Mouse (Mus musculus) lung, postnatal 0 days (tissue): ENCODE data around the gene Ino80d. TPM values are rescaled to one million over a fixed set of nuclear protein-coding genes. Genes with fewer than 3 reads are reported as not detected.

ENCODE experiments used
- ATAC-seq: fragments of 200-750 bp; cut with Nextera tagmentation; 2 replicates; pipeline ENCODE4 v1.8.0; 2017; ENCODE audit warnings: moderate library complexity
- DNase-seq: peaks from one replicate; pipeline ENCODE4 v3.0.0-alpha.2; 2016; ENCODE audit warnings: low spot score
- H3K27ac ChIP-seq: fragments of 300-500 bp; sonication (generic); 2 replicates; pipeline ENCODE4 v1.5.1; 2014; ENCODE audit warnings: antibody characterized with exemption, mild to moderate bottlenecking, low read length, mixed read lengths
- H3K27me3 ChIP-seq: fragments of 300-500 bp; sonication (generic); replicated peaks from 2 replicates; pipeline ENCODE4 v1.6.1; 2014; ENCODE audit warnings: low read length, mixed read lengths; ENCODE audit not compliant: insufficient read depth
- H3K36me3 ChIP-seq: fragments of 300-500 bp; sonication (generic); 2 replicates; pipeline ENCODE4 v1.6.1; 2014; ENCODE audit warnings: low read length, mixed read lengths; ENCODE audit not compliant: insufficient read depth
- H3K4me1 ChIP-seq: fragments of 300-500 bp; sonication (generic); 2 replicates; pipeline ENCODE4 v1.6.1; 2014; ENCODE audit warnings: antibody characterized with exemption, low read depth, low read length, mixed read lengths; ENCODE audit not compliant: insufficient read depth
- H3K4me2 ChIP-seq: fragments of 300-500 bp; sonication (generic); replicated peaks from 2 replicates; pipeline ENCODE4 v1.6.1; 2014; ENCODE audit warnings: low read depth, mild to moderate bottlenecking, low read length, moderate library complexity, mixed read lengths
- H3K4me3 ChIP-seq: fragments of 300-500 bp; sonication (generic); 2 replicates; pipeline ENCODE4 v1.5.1; 2014; ENCODE audit warnings: low read depth, low read length
- H3K9ac ChIP-seq: fragments of 300-500 bp; sonication (generic); replicated peaks from 2 replicates; pipeline ENCODE4 v1.6.1; 2014; ENCODE audit warnings: low read depth, mild to moderate bottlenecking
- H3K9me3 ChIP-seq: fragments of 300-500 bp; sonication (generic); 2 replicates; pipeline ENCODE4 v1.6.1; 2016; ENCODE audit warnings: low read length, mixed read lengths
- CTCF ChIP-seq: IDR thresholded peaks from 2 replicates; pipeline ENCODE4 v1.5.1; 2016; ENCODE audit warnings: antibody characterized with exemption, mild to moderate bottlenecking
- EP300 ChIP-seq: IDR thresholded peaks from 2 replicates; pipeline ENCODE4 v1.6.1; 2016; ENCODE audit warnings: antibody characterized with exemption, mild to moderate bottlenecking, control low read depth
- whole genome bisulfite sequencing: fragments of 180-500 bp; shearing (Covaris S2); extraction: QIAGEN DNeasy Blood & Tissue Kit; methylation state at CpG from one replicate; pipeline ENCODE4 v1.1.7; 2014; 5-methylcytosine and 5-hydroxymethylcytosine counted together
- polyA plus RNA-seq: library from polyadenylated mRNA; unstranded; fragments of >200 nt; fragmentation: Nextera tagmentation; extraction: Ambion mirVana; gene quantifications from 2 replicates; pipeline ENCODE4 v1.2.1, GENCODE M21; 2015

Gene Ino80d
- polyA plus RNA-seq, 1 experiment from 2014 or later = 7.5 TPM

GRCm38 (mm10) chr1:62956942-62957645 is 157.4 kb downstream of the Ino80d start:
- peak; percentile 73 for ATAC-seq
- no peak for TF ChIP-seq CTCF
- no peak for TF ChIP-seq EP300
- no peaks in the 10 kb centered on the region for H3K4me1 ChIP-seq
- H3K27me3 ChIP-seq = no peaks in the 10 kb centered on the region
- DNase-seq = peak; percentile 69
- H3K27ac ChIP-seq = 0 out of 2 replicates have a peak overlapping the region, but pooled peaks have one; percentile 44
- 38% methylated on average over 1 of the region's 1 CpGs for WGBS
- H3K4me2 ChIP-seq = no peak overlapping the region
- H3K4me3 ChIP-seq = no peak overlapping the region
- H3K36me3 ChIP-seq = no peaks in the 10 kb centered on the region
- no peak overlapping the region for H3K9ac ChIP-seq
- H3K9me3 ChIP-seq = no peaks in the 10 kb centered on the region

GRCm38 (mm10) chr1:62956526-62956925 is 157.9 kb downstream of the Ino80d start:
- ATAC-seq (peak; percentile 90), DNase-seq (peak; percentile 89)
- no peak overlapping the region for H3K9ac ChIP-seq
- H3K36me3 ChIP-seq = no peaks in the 10 kb centered on the region
- H3K27ac ChIP-seq = peak overlapping the region; percentile 68; the same call in 1 of the 2 replicates
- no peaks in the 10 kb centered on the region for H3K27me3 ChIP-seq
- no peak overlapping the region for H3K4me2 ChIP-seq
- no peak overlapping the region for H3K4me3 ChIP-seq
- TF ChIP-seq CTCF (no peak), EP300 (peak; percentile 52; the same call in 1 of the 2 replicates)
- no peaks in the 10 kb centered on the region for H3K4me1 ChIP-seq
- no peaks in the 10 kb centered on the region for H3K9me3 ChIP-seq
- 59% methylated on average over 5 of the region's 5 CpGs for WGBS

GRCm38 (mm10) chr1:62955340-62955739 is 159.1 kb downstream of the Ino80d start:
- WGBS = 75% methylated on average over 6 of the region's 6 CpGs
- no peaks in the 10 kb centered on the region for H3K9me3 ChIP-seq
- H3K9ac ChIP-seq = no peak overlapping the region
- no peak overlapping the region for H3K4me2 ChIP-seq
- no peak overlapping the region for H3K4me3 ChIP-seq
- ATAC-seq = no peak
- TF ChIP-seq CTCF (no peak), EP300 (no peak)
- H3K4me1 ChIP-seq = no peaks in the 10 kb centered on the region; the same call in 1 of the 2 replicates
- DNase-seq = no peak
- peak overlapping the region; percentile 68; the same call in 1 of the 2 replicates for H3K27ac ChIP-seq
- H3K27me3 ChIP-seq = no peaks in the 10 kb centered on the region
- no peaks in the 10 kb centered on the region for H3K36me3 ChIP-seq

GRCm38 (mm10) chr1:62953036-62953435 is 161.4 kb downstream of the Ino80d start:
- H3K9me3 ChIP-seq = no peaks in the 10 kb centered on the region
- no peak overlapping the region for H3K27ac ChIP-seq
- no peak overlapping the region for H3K4me2 ChIP-seq
- no peaks in the 10 kb centered on the region for H3K27me3 ChIP-seq
- H3K4me3 ChIP-seq = no peak overlapping the region
- whole genome bisulfite sequencing = 53% methylated on average over 4 of the region's 4 CpGs
- H3K4me1 ChIP-seq = no peaks in the 10 kb centered on the region; the same call in 1 of the 2 replicates
- no peak; the same call in 1 of the 2 replicates for TF ChIP-seq CTCF
- TF ChIP-seq EP300 = peak; percentile 29; the same call in 1 of the 2 replicates
- no peak; the same call in 1 of the 2 replicates for ATAC-seq
- no peak overlapping the region for H3K9ac ChIP-seq
- DNase-seq = peak; percentile 55
- no peaks in the 10 kb centered on the region for H3K36me3 ChIP-seq

- WGBS = 90% methylated on average over 3 of the region's 3 CpGs
- H3K4me2 ChIP-seq = no peak overlapping the region
- H3K27me3 ChIP-seq = no peaks in the 10 kb centered on the region
- no peaks in the 10 kb centered on the region; the same call in 1 of the 2 replicates for H3K4me1 ChIP-seq
- no peak overlapping the region for H3K9ac ChIP-seq
- DNase-seq (no peak), ATAC-seq (no peak)
- H3K4me3 ChIP-seq = no peak overlapping the region
- no peaks in the 10 kb centered on the region for H3K9me3 ChIP-seq
- TF ChIP-seq EP300 = no peak
- no peak for TF ChIP-seq CTCF
- H3K27ac ChIP-seq = no peak overlapping the region
- H3K36me3 ChIP-seq = no peaks in the 10 kb centered on the region
These were observed 162.1 kb downstream of the Ino80d start for GRCm38 (mm10) chr1:62952319-62952718.

- Histone ChIP-seq H3K4me3 (no peak overlapping the region), H3K4me2 (no peak overlapping the region), H3K27ac (no peak overlapping the region), H3K9me3 (no peaks in the 10 kb centered on the region), H3K27me3 (no peaks in the 10 kb centered on the region), H3K4me1 (peaks cover 3% of the 10 kb centered on the region; the same call in 1 of the 2 replicates), H3K36me3 (no peaks in the 10 kb centered on the region), H3K9ac (no peak overlapping the region)
- DNase-seq = peak; percentile 56
- no peak for TF ChIP-seq EP300
- TF ChIP-seq CTCF = no peak
- WGBS = 57% methylated on average over 7 of the region's 7 CpGs
- ATAC-seq = no peak
These were observed 163.2 kb downstream of the Ino80d start for GRCm38 (mm10) chr1:62951067-62951809.
